Mouse (Mus musculus) heart, embryonic 16.5 days (tissue): Measurements from ENCODE around the gene Creb3l1. TPM values are rescaled to one million over a fixed set of nuclear protein-coding genes. Genes with fewer than 3 reads are reported as not detected.

Experiments used
- ATAC-seq: fragments of 200-750 bp; cut with Nextera tagmentation; replicated peaks from 2 replicates; pipeline ENCODE4 v1.8.0; 2017; ENCODE audit warnings: moderate number of reproducible peaks; ENCODE audit not compliant: insufficient read depth, low FRiP score; ENCODE audit errors: extremely low read depth
- H3K27ac ChIP-seq: fragments of 300-500 bp; sonication (generic); 2 replicates; pipeline ENCODE4 v1.5.1; 2014; ENCODE audit warnings: mild to moderate bottlenecking, low read length, control low read depth, moderate library complexity
- H3K27me3 ChIP-seq: fragments of 300-500 bp; sonication (generic); 2 replicates; pipeline ENCODE4 v1.6.1; 2014; ENCODE audit warnings: low read length, mixed read lengths; ENCODE audit not compliant: control insufficient read depth, insufficient read depth
- H3K36me3 ChIP-seq: fragments of 300-500 bp; sonication (generic); 2 replicates; pipeline ENCODE4 v1.6.1; 2014; ENCODE audit not compliant: control insufficient read depth, insufficient read depth
- H3K4me1 ChIP-seq: fragments of 300-500 bp; sonication (generic); 2 replicates; pipeline ENCODE4 v1.6.1; 2014; ENCODE audit warnings: low read length, mixed read lengths; ENCODE audit not compliant: control insufficient read depth, insufficient read depth
- H3K4me2 ChIP-seq: fragments of 300-500 bp; sonication (generic); 2 replicates; pipeline ENCODE4 v1.6.1; 2014; ENCODE audit warnings: low read depth, mild to moderate bottlenecking, control low read depth, low read length
- H3K4me3 ChIP-seq: fragments of 300-500 bp; sonication (generic); 2 replicates; pipeline ENCODE4 v1.5.1; 2014; ENCODE audit warnings: mild to moderate bottlenecking, control low read depth, low read length
- H3K9ac ChIP-seq: fragments of 300-500 bp; sonication (generic); 2 replicates; pipeline ENCODE4 v1.6.1; 2014; ENCODE audit warnings: low read length, control low read depth
- H3K9me3 ChIP-seq: fragments of 300-500 bp; sonication (generic); replicated peaks from 2 replicates; pipeline ENCODE4 v1.6.1; 2016; ENCODE audit warnings: low read length; ENCODE audit not compliant: control insufficient read depth
- WGBS: fragments of 180-500 bp; shearing (Covaris S2); extraction: QIAGEN DNeasy Blood & Tissue Kit; methylation state at CpG from one replicate; pipeline ENCODE4 v1.1.7; 2014; 5-methylcytosine and 5-hydroxymethylcytosine counted together
- polyA plus RNA-seq: library from polyadenylated mRNA; unstranded; fragments of >200 nt; fragmentation: Nextera tagmentation; extraction: Ambion mirVana; gene quantifications from 2 replicates; pipeline ENCODE4 v1.2.1, GENCODE M21; 2015

Creb3l1 gene
- polyA plus RNA-seq, 1 experiment from 2014 or later: 8.4 TPM

GRCm38 (mm10) chr2:92048034-92048690, 23.9 kb upstream of the Creb3l1 start:
- no peak for ATAC-seq
- H3K4me2 ChIP-seq: no peak overlapping the region
- H3K4me1 ChIP-seq: no peaks in the 10 kb centered on the region
- H3K4me3 ChIP-seq: no peak overlapping the region
- peaks cover 3% of the 10 kb centered on the region for H3K27me3 ChIP-seq
- H3K27ac ChIP-seq: no peak overlapping the region
- H3K9ac ChIP-seq: no peak overlapping the region
- H3K9me3 ChIP-seq: no peaks in the 10 kb centered on the region
- no peaks in the 10 kb centered on the region for H3K36me3 ChIP-seq
- 63% methylated on average over 9 of the region's 9 CpGs for WGBS

GRCm38 (mm10) chr2:92047601-92048000, 23.3 kb upstream of the Creb3l1 start:
- Histone ChIP-seq H3K4me3 (no peak overlapping the region), H3K9me3 (no peaks in the 10 kb centered on the region), H3K27ac (no peak overlapping the region), H3K36me3 (no peaks in the 10 kb centered on the region), H3K9ac (no peak overlapping the region), H3K4me2 (no peak overlapping the region), H3K4me1 (0 out of 2 replicates have a peak, but pooled peaks cover 2% of the 10 kb centered on the region), H3K27me3 (no peaks in the 10 kb centered on the region; the same call in 1 of the 2 replicates)
- ATAC-seq: no peak
- WGBS: 34% methylated on average over 4 of the region's 4 CpGs

GRCm38 (mm10) chr2:92043285-92043684, 19.0 kb upstream of the Creb3l1 start:
- 89% methylated on average over 12 of the region's 12 CpGs for WGBS

GRCm38 (mm10) chr2:92041538-92041937, 17.2 kb upstream of the Creb3l1 start:
- 75% methylated on average over 15 of the region's 15 CpGs for WGBS
- H3K27me3 ChIP-seq: no peaks in the 10 kb centered on the region; the same call in 1 of the 2 replicates
- H3K4me3 ChIP-seq: no peak overlapping the region
- H3K9ac ChIP-seq: no peak overlapping the region
- no peaks in the 10 kb centered on the region for H3K36me3 ChIP-seq
- H3K27ac ChIP-seq: no peak overlapping the region
- ATAC-seq: 0 out of 2 replicates have a peak, but pooled peaks have one; percentile 18
- H3K4me1 ChIP-seq: 0 out of 2 replicates have a peak, but pooled peaks cover 6% of the 10 kb centered on the region
- H3K4me2 ChIP-seq: no peak overlapping the region
- no peaks in the 10 kb centered on the region for H3K9me3 ChIP-seq

More at GRCm38 (mm10) chr2:92043285-92043684, 19.0 kb upstream of the Creb3l1 start:
- H3K9ac ChIP-seq: no peak overlapping the region
- no peaks in the 10 kb centered on the region for H3K9me3 ChIP-seq
- H3K27ac ChIP-seq: no peak overlapping the region
- H3K4me1 ChIP-seq: 0 out of 2 replicates have a peak, but pooled peaks cover 6% of the 10 kb centered on the region
- H3K4me3 ChIP-seq: no peak overlapping the region
- no peak overlapping the region for H3K4me2 ChIP-seq
- H3K27me3 ChIP-seq: no peaks in the 10 kb centered on the region; the same call in 1 of the 2 replicates
- no peaks in the 10 kb centered on the region for H3K36me3 ChIP-seq
- no peak for ATAC-seq

- H3K27me3 ChIP-seq: no peaks in the 10 kb centered on the region
- H3K36me3 ChIP-seq: no peaks in the 10 kb centered on the region
- no peaks in the 10 kb centered on the region for H3K4me1 ChIP-seq
- no peak for ATAC-seq
- H3K9me3 ChIP-seq: no peaks in the 10 kb centered on the region
- H3K4me3 ChIP-seq: no peak overlapping the region
- no peak overlapping the region for H3K4me2 ChIP-seq
- no peak overlapping the region for H3K9ac ChIP-seq
- H3K27ac ChIP-seq: no peak overlapping the region
- 67% methylated on average over 9 of the region's 9 CpGs for WGBS
These were observed 10.0 kb upstream of the Creb3l1 start for GRCm38 (mm10) chr2:92034273-92034672.

GRCm38 (mm10) chr2:92030554-92030953, 6.3 kb upstream of the Creb3l1 start:
- no peak for ATAC-seq
- H3K4me3 ChIP-seq: no peak overlapping the region
- H3K4me1 ChIP-seq: 0 out of 2 replicates have a peak, but pooled peaks cover 4% of the 10 kb centered on the region
- no peaks in the 10 kb centered on the region for H3K27me3 ChIP-seq
- H3K4me2 ChIP-seq: no peak overlapping the region
- H3K9ac ChIP-seq: no peak overlapping the region
- no peak overlapping the region for H3K27ac ChIP-seq
- no peaks in the 10 kb centered on the region for H3K36me3 ChIP-seq
- H3K9me3 ChIP-seq: no peaks in the 10 kb centered on the region
- WGBS: 84% methylated on average over 8 of the region's 8 CpGs

- H3K4me2 ChIP-seq: no peak overlapping the region
- H3K36me3 ChIP-seq: no peaks in the 10 kb centered on the region
- no peaks in the 10 kb centered on the region for H3K27me3 ChIP-seq
- no peak for ATAC-seq
- H3K9me3 ChIP-seq: no peaks in the 10 kb centered on the region
- WGBS: 65% methylated on average over 10 of the region's 10 CpGs
- no peak overlapping the region for H3K4me3 ChIP-seq
- no peak overlapping the region for H3K9ac ChIP-seq
- H3K4me1 ChIP-seq: 0 out of 2 replicates have a peak, but pooled peaks cover 4% of the 10 kb centered on the region
- H3K27ac ChIP-seq: no peak overlapping the region
These were observed 5.3 kb upstream of the Creb3l1 start for GRCm38 (mm10) chr2:92029387-92030133.

- H3K36me3 ChIP-seq: no peaks in the 10 kb centered on the region
- H3K27ac ChIP-seq: no peak overlapping the region
- H3K9me3 ChIP-seq: no peaks in the 10 kb centered on the region
- no peak for ATAC-seq
- H3K9ac ChIP-seq: no peak overlapping the region
- H3K27me3 ChIP-seq: peaks cover 4% of the 10 kb centered on the region; the same call in 1 of the 2 replicates
- H3K4me2 ChIP-seq: no peak overlapping the region
- 0 out of 2 replicates have a peak, but pooled peaks cover 4% of the 10 kb centered on the region for H3K4me1 ChIP-seq
- WGBS: 38% methylated on average over 11 of the region's 11 CpGs
- H3K4me3 ChIP-seq: no peak overlapping the region
These were observed 3.7 kb upstream of the Creb3l1 start for GRCm38 (mm10) chr2:92027811-92028590.
